Mouse (Mus musculus) kidney, embryonic 14.5 days (tissue): ENCODE measurements around the gene Tarbp2. TPM values are rescaled to one million over a fixed set of nuclear protein-coding genes. Genes with fewer than 3 reads are reported as not detected.

ENCODE experiments used
- ATAC-seq: fragments of 200-750 bp; cut with Nextera tagmentation; 2 replicates; pipeline ENCODE4 v1.8.0; 2017; ENCODE audit warnings: moderate number of reproducible peaks, mild to moderate bottlenecking, moderate TSS enrichment, moderate library complexity; ENCODE audit not compliant: low FRiP score, low TSS enrichment
- H3K27ac ChIP-seq: fragments of 300-500 bp; sonication (generic); 2 replicates; pipeline ENCODE4 v1.5.1; 2014; ENCODE audit warnings: low read depth, mild to moderate bottlenecking, low read length, moderate library complexity, mixed read lengths
- H3K27me3 ChIP-seq: fragments of 300-500 bp; sonication (generic); 2 replicates; pipeline ENCODE4 v1.6.1; 2014; ENCODE audit warnings: mild to moderate bottlenecking, low read length; ENCODE audit not compliant: control insufficient read depth, insufficient read depth
- H3K36me3 ChIP-seq: fragments of 300-500 bp; sonication (generic); 2 replicates; pipeline ENCODE4 v1.6.1; 2014; ENCODE audit warnings: low read length, mixed read lengths; ENCODE audit not compliant: control insufficient read depth, insufficient read depth
- H3K4me1 ChIP-seq: fragments of 300-500 bp; sonication (generic); 2 replicates; pipeline ENCODE4 v1.6.1; 2014; ENCODE audit warnings: low read length, mixed read lengths; ENCODE audit not compliant: control insufficient read depth, insufficient read depth
- H3K4me2 ChIP-seq: fragments of 300-500 bp; sonication (generic); replicated peaks from 2 replicates; pipeline ENCODE4 v1.6.1; 2014; ENCODE audit warnings: low read depth, mild to moderate bottlenecking, low read length
- H3K4me3 ChIP-seq: fragments of 300-500 bp; sonication (generic); 2 replicates; pipeline ENCODE4 v1.5.1; 2014; ENCODE audit warnings: mild to moderate bottlenecking, low read length
- H3K9ac ChIP-seq: fragments of 300-500 bp; sonication (generic); 2 replicates; pipeline ENCODE4 v1.6.1; 2014; ENCODE audit warnings: low read depth, mild to moderate bottlenecking, low read length, moderate library complexity
- H3K9me3 ChIP-seq: fragments of 300-500 bp; sonication (generic); 2 replicates; pipeline ENCODE4 v1.6.1; 2016; ENCODE audit warnings: low read length; ENCODE audit not compliant: control insufficient read depth
- WGBS: fragments of 180-500 bp; shearing (Covaris S2); extraction: QIAGEN DNeasy Blood & Tissue Kit; methylation state at CpG from one replicate; pipeline ENCODE4 v1.1.7; 2014; 5-methylcytosine and 5-hydroxymethylcytosine counted together
- polyA plus RNA-seq: library from polyadenylated mRNA; unstranded; fragments of >200 nt; fragmentation: Nextera tagmentation; extraction: Ambion mirVana; gene quantifications from 2 replicates; pipeline ENCODE4 v1.2.1, GENCODE M21; 2014

The Tarbp2 gene
- polyA plus RNA-seq, 1 experiment from 2014 or later = 89.1 TPM

GRCm38 (mm10) chr15:102527936-102528335 is 9.9 kb downstream of the Tarbp2 start:
- 75% methylated on average over 3 of the region's 3 CpGs for WGBS
- Histone ChIP-seq H3K27ac (no peak overlapping the region), H3K9ac (no peak overlapping the region), H3K4me2 (no peak overlapping the region), H3K4me3 (no peak overlapping the region), H3K27me3 (no peaks in the 10 kb centered on the region), H3K36me3 (peaks cover 65% of the 10 kb centered on the region), H3K4me1 (no peaks in the 10 kb centered on the region), H3K9me3 (no peaks in the 10 kb centered on the region)
- ATAC-seq = no peak

- H3K9ac ChIP-seq = no peak overlapping the region
- H3K4me2 ChIP-seq = no peak overlapping the region
- H3K27ac ChIP-seq = no peak overlapping the region
- 97% methylated on average over 1 of the region's 1 CpGs for WGBS
- H3K9me3 ChIP-seq = no peaks in the 10 kb centered on the region
- H3K27me3 ChIP-seq = no peaks in the 10 kb centered on the region
- no peak for ATAC-seq
- peaks cover 69% of the 10 kb centered on the region for H3K36me3 ChIP-seq
- no peak overlapping the region for H3K4me3 ChIP-seq
- no peaks in the 10 kb centered on the region for H3K4me1 ChIP-seq
Observed at GRCm38 (mm10) chr15:102528396-102528795, 10.4 kb downstream of the Tarbp2 start.

DNA sequence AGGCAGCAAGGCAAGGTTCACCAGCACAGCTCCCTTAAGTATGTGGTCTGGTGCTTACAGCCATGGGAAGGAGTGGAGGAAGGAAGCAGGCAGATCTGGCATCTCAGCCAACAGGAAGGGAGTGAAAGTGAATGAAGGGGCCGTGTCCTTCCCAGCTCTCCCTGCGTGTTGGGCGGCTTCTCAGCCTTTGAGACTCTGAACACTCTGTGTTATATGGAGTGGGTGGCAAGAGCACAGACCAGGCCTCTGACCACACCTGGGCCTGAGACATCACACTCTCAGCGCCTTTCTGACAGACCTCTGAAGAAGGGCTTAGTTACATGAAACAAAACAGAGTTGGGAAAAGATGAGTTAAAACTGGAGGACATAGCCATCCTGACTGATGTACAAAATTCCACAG is 12.6 kb downstream of the Tarbp2 start:
- Histone ChIP-seq H3K9me3 (no peaks in the 10 kb centered on the region), H3K27me3 (no peaks in the 10 kb centered on the region), H3K9ac (no peak overlapping the region), H3K27ac (no peak overlapping the region), H3K36me3 (peaks cover 69% of the 10 kb centered on the region), H3K4me3 (no peak overlapping the region), H3K4me1 (no peaks in the 10 kb centered on the region), H3K4me2 (no peak overlapping the region)
- WGBS = 79% methylated on average over 4 of the region's 4 CpGs
- ATAC-seq = no peak

GRCm38 (mm10) chr15:102531586-102531985 is 13.6 kb downstream of the Tarbp2 start:
- Histone ChIP-seq H3K9me3 (no peaks in the 10 kb centered on the region), H3K4me3 (no peak overlapping the region), H3K4me1 (no peaks in the 10 kb centered on the region), H3K9ac (no peak overlapping the region), H3K27ac (no peak overlapping the region), H3K36me3 (peaks cover 75% of the 10 kb centered on the region), H3K27me3 (no peaks in the 10 kb centered on the region), H3K4me2 (no peak overlapping the region)
- 55% methylated on average over 4 of the region's 4 CpGs for WGBS
- no peak for ATAC-seq

DNA sequence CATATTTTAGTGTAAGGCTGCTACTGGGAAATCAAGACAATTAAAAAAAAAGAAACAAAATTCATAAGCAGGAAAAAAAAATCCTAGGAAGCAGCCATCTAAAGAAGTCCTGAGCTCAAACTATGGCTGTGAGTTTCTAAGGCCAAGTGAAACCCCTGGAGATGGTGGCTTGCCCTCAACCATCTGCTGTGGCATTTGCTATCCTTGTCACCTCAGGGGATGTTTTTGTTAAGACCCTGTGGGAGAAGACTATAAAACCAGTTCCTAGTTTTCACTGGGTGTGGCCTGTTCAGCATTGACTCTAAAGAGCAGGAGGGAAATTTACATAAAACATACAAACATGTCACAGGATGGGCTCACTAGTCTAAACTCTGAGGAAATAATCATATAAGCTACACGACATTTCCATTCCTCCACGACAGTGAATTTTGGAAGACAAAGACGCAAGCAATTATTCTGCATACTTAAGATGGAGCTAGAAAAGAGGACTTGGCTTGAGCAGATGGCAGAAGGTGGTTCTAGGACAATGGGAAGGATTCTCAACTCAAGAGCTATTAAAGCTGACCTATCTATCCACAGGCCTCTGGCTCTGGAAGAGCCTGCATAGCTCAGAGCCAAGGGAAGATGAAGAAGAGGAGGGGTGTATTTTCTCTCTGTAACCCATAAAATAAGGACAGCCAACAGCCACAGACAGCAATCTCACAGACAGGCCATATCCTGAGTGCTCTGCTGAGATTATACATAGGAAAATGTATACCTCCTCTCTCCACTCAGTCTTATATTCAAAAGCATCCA is 14.3 kb downstream of the Tarbp2 start:
- ATAC-seq = no peak
- H3K4me3 ChIP-seq = no peak overlapping the region
- no peak overlapping the region for H3K27ac ChIP-seq
- H3K4me2 ChIP-seq = no peak overlapping the region
- no peaks in the 10 kb centered on the region for H3K27me3 ChIP-seq
- no peak overlapping the region for H3K9ac ChIP-seq
- WGBS = 90% methylated on average over 3 of the region's 3 CpGs
- no peaks in the 10 kb centered on the region for H3K4me1 ChIP-seq
- no peaks in the 10 kb centered on the region for H3K9me3 ChIP-seq
- peaks cover 80% of the 10 kb centered on the region for H3K36me3 ChIP-seq

- no peaks in the 10 kb centered on the region for H3K27me3 ChIP-seq
- WGBS = 91% methylated on average over 7 of the region's 7 CpGs
- ATAC-seq = no peak
- H3K36me3 ChIP-seq = peaks cover 73% of the 10 kb centered on the region
- no peak overlapping the region for H3K4me2 ChIP-seq
- H3K4me1 ChIP-seq = no peaks in the 10 kb centered on the region
- no peak overlapping the region for H3K4me3 ChIP-seq
- H3K9me3 ChIP-seq = no peaks in the 10 kb centered on the region
- no peak overlapping the region for H3K9ac ChIP-seq
- H3K27ac ChIP-seq = no peak overlapping the region
Observed at GRCm38 (mm10) chr15:102533926-102534325, 15.9 kb downstream of the Tarbp2 start.

DNA sequence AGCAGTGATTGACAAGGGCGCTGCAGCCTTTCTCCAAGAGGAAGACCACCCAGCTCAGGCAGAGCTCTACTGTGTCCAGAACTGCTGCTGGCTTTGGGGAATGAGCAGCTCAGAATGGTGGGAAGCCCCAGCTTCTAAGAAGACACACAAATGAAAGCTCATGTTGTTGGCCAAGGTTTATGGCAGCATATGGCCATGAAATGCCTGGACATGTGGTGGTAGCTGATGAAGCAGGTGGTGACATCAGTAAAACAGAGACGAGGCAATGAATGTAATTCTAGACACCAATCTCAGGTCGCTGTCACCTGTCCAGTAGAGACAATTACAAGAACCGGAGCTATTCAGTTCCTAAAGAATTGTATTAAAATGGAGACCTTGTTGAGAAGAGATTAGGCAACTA is 26.8 kb downstream of the Tarbp2 start:
- H3K4me3 ChIP-seq = no peak overlapping the region
- no peak overlapping the region for H3K27ac ChIP-seq
- no peak overlapping the region for H3K9ac ChIP-seq
- no peaks in the 10 kb centered on the region for H3K9me3 ChIP-seq
- no peaks in the 10 kb centered on the region for H3K27me3 ChIP-seq
- no peak overlapping the region for H3K4me2 ChIP-seq
- ATAC-seq = no peak
- H3K36me3 ChIP-seq = peaks cover 52% of the 10 kb centered on the region
- 91% methylated on average over 4 of the region's 4 CpGs for WGBS
- H3K4me1 ChIP-seq = no peaks in the 10 kb centered on the region

DNA sequence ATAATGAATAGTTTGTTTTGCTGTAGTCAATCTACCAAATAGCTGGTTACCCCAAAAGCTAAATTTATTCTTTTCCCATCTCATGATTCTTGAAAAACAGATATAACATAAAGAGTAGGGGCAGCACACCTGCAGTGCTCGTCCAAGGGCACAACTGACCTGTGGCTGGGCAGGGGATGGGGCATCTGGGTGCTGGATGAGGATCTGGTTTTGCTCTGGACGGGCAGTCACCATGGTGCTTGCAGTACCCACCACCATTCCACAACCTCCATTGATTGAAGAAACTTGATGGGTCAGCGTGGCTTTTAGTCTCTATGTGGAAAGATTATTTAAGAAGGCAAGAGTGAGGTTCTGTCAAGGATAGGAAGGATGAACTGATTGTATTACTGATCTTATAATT is 28.3 kb downstream of the Tarbp2 start:
- H3K4me2 ChIP-seq = no peak overlapping the region
- H3K27me3 ChIP-seq = no peaks in the 10 kb centered on the region
- no peaks in the 10 kb centered on the region for H3K9me3 ChIP-seq
- H3K27ac ChIP-seq = no peak overlapping the region
- WGBS = 90% methylated on average over 3 of the region's 3 CpGs
- no peaks in the 10 kb centered on the region for H3K4me1 ChIP-seq
- H3K36me3 ChIP-seq = peaks cover 42% of the 10 kb centered on the region
- H3K4me3 ChIP-seq = no peak overlapping the region
- no peak for ATAC-seq
- H3K9ac ChIP-seq = no peak overlapping the region

- H3K9me3 ChIP-seq = no peaks in the 10 kb centered on the region
- no peaks in the 10 kb centered on the region for H3K4me1 ChIP-seq
- no peak overlapping the region for H3K4me3 ChIP-seq
- no peak overlapping the region for H3K27ac ChIP-seq
- ATAC-seq = no peak
- H3K9ac ChIP-seq = no peak overlapping the region
- H3K4me2 ChIP-seq = no peak overlapping the region
- 88% methylated on average over 3 of the region's 3 CpGs for WGBS
- peaks cover 48% of the 10 kb centered on the region for H3K36me3 ChIP-seq
- H3K27me3 ChIP-seq = no peaks in the 10 kb centered on the region
Observed at GRCm38 (mm10) chr15:102546677-102547427, 28.9 kb downstream of the Tarbp2 start.
